Mouse (Mus musculus): Measurements from ENCODE around the gene Kif14.
A peak's percentile ranks its signal among the peaks of the same experiment; 100 is the strongest.
"Not testable (repeated sequence)": the region's sequence is repeated elsewhere in the genome, so short reads cannot be mapped to it uniquely, and the experiment has no call there.

The Kif14 gene

DNA sequence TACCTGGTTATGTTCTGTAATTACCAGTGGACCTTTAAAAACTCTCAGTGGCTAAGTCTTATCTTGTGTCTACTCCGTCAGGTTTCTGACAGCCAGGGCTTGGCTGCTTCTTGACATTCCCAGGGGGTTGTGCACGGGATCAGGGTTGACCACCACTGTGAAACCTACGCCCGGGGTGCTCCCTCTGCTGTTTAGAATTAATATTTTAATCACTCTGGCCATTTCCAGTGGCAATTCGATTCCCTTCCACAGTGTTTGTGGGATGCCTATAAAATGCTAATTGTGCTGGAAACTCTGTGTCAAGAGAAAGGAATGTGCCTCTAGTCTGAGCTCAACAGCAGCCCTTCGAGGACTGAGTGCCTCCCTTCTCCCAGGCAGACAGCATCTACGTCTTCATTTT, 89.7 kb downstream of the Kif14 start:
- peak; percentile 75 for DNase-seq (ENCODE audit: low read depth, low spot score)

DNA sequence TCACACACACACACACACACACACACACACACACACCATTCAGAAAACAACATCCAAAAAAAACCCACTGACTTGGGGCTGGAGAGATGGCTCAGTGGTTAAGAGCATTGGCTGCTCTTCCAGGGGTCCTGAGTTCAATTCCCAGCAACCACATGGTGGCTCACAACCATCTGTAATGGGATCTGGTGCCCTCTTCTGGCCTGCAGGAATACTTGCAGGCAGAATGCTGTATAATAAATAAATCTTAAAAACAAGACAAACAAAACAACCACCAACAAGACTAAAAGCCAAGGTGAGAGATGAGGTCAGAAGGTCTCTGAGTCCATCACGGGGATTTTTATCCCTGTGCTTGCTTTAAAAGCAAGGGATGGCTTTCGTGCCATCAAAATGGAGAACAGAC, 90.5 kb downstream of the Kif14 start:
- DNase-seq (ENCODE audit: low read depth, low spot score), result not testable (repeated sequence)

DNA sequence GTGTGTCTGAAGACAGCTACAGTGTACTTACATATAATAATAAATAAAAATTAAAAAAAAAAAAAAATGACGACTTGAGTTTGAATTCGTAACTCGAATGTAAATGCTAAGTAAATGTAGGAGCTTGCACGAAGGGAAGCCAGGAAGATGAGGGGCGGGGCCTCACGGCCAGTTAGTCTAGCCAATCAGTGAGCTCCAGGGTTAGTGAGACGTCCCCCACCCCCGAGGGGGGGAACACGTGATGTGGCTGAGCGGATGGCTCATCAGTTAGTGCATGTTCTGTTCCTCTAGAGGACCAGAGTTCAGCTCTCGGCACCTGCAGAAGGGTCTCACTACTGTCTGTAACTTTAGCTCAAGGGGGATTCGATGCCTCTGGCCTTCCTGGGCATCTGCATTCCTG, 91.3 kb downstream of the Kif14 start:
- no peak for DNase-seq (ENCODE audit: low read depth, low spot score)

- DNase-seq (ENCODE audit: low read depth, low spot score), result no peak
Measured at GRCm38 (mm10) chr1:136558762-136559161, 92.6 kb downstream of the Kif14 start.

GRCm38 (mm10) chr1:136559284-136559683, 93.1 kb downstream of the Kif14 start:
- DNase-seq (ENCODE audit: low read depth, low spot score), result no peak

- no peak for DNase-seq (ENCODE audit: low read depth, low spot score)
Measured at GRCm38 (mm10) chr1:136559774-136560173, 93.6 kb downstream of the Kif14 start.

DNA sequence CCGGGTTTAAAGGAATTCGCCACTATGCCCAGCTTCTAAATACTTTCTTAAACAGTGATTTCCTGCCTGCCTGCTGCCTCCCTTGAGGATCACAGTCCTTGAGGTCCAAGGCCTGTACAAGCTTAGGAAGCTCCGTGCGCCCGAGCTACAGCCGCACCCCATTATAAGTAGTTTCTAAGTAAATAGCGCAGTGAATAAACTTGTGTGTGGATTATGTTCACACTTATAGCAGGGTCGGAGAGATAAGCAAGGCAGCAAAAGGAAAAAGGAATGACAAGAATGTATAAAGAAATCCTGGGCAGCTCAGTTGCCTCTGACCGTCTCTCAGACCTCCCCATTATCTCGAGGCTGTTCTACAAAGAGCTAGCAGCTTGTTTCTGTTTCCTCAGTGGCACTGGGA, 95.7 kb downstream of the Kif14 start:
- no peak for DNase-seq (ENCODE audit: low read depth, low spot score)

GRCm38 (mm10) chr1:136563149-136563548, 97.0 kb downstream of the Kif14 start:
- no peak for DNase-seq (ENCODE audit: low read depth, low spot score)

- peak; percentile 36 for DNase-seq (ENCODE audit: low read depth, low spot score)
Measured at GRCm38 (mm10) chr1:136564963-136565362, 98.8 kb downstream of the Kif14 start.

DNA sequence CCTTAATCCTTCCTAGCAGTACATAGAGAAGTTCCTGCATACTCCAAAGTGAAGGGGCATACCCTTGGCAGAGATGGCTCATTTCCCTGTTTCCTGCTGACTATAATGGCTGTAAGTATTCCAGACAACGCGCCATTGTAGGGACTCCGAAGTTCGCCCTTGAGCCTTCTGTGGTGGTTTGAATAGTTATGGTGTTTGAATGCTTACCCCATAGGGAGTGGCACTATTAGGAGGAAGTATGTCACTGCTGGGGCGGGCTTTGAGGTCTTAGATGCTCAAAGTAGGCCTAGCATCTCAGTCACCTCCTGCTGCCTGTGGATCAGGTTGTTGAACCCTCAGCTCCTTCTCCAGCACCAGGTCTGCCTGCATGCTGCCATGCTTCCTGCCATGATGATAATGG, 100.2 kb downstream of the Kif14 start:
- no peak for DNase-seq (ENCODE audit: low read depth, low spot score)

DNA sequence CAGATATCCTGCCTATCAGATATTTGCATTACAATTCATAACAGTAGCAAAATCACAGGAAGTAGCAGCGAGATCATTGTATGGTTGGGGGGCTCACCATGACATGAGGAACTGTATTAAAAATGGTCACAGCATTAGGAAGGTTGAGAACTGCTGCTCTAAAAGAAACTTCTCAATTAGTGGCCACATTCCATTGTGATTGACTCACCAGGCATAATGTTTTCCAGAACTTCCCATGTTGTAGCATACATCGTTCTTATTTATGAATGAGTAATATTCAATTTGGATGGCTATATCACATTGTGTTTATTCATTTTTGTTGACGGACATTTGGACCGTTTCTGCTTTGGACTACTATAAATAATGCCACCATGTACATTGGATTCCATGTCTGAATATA, 101.5 kb downstream of the Kif14 start:
- DNase-seq (ENCODE audit: low read depth, low spot score), result peak; percentile 71

GRCm38 (mm10) chr1:136568738-136569194, 102.6 kb downstream of the Kif14 start:
- DNase-seq (ENCODE audit: low read depth, low spot score), result no peak

- peak; percentile 10 for DNase-seq (ENCODE audit: low read depth, low spot score)
Measured at GRCm38 (mm10) chr1:136569206-136569605, 103.1 kb downstream of the Kif14 start.

DNA sequence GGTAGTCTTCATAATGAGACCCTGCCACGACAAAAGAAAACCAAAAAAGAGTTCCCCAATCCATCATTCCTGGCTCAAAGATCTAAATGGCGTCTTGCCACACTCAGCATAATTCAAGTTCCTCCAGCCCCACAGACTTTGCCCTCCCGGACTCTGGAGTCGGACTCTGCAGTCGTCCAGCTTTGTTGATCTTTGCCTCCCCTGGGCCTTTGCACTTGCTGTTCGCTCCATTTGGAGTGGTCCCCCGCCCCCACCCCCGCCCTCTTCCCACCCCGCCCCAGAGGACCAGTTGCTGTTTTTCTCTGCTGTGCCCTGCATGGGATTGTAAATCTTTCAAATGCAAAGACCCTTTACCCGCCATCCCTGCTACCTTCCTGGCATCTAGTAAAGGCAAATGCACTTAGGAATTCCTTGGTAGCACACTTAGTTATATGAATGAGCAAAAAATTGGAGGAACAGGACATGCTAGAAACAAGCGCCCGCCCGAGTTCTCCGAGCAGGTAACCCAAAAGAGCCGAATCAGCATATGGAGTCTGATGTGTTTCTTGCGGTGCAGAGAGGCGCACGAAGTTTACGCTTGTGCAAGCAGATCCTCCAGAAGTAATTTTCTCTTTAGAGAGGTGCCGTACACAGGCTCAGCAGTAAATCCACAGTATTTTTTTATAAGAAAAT, 103.6 kb downstream of the Kif14 start:
- no peak for DNase-seq (ENCODE audit: low read depth, low spot score)

- DNase-seq (ENCODE audit: low read depth, low spot score), result no peak
Measured at GRCm38 (mm10) chr1:136570298-136570653, 104.1 kb downstream of the Kif14 start.

DNA sequence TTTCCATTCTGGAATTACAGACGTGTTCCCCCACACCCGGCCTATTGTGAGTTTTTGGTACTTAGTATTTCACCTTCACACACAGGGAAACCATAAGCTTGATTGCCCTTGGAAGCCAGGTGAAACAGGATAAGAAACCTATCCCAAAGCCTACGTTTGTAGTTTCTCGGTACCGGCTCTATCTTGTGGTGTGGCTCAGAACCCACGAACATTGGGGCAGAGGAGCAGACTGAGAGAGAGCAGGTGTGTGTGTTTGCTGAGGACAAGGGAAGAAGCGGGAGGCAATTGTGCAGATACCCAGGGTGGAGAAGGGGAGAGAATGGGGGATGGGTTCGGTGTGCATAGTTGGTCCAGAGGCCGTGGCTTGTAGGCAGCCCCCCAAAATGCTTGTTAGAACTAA, 104.8 kb downstream of the Kif14 start:
- no peak for DNase-seq (ENCODE audit: low read depth, low spot score)

GRCm38 (mm10) chr1:136571530-136571929, 105.4 kb downstream of the Kif14 start:
- no peak for DNase-seq (ENCODE audit: low read depth, low spot score)

- no peak for DNase-seq (ENCODE audit: low read depth, low spot score)
Measured at GRCm38 (mm10) chr1:136577890-136578663, 111.9 kb downstream of the Kif14 start.

DNA sequence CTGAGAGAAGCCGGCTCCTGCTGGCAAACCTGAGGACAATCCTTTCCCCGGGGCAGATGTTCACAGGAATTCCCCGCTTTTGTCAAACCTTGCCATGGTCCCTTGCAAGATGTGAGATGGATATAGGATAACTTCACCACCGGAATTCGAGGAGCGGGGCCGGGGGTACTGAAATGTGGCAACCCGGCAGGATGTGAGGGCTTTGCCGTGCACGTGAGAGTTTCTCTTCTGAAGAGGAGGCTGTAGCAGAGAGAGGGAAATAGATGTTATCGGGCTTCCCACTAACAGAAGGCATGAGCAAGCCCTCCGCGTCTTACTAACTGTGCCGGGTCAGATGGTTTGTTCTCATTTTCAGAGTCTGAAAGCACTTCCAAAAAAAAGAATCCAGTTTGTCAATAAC, 113.2 kb downstream of the Kif14 start:
- no peak for DNase-seq (ENCODE audit: low read depth, low spot score)

- DNase-seq (ENCODE audit: low read depth, low spot score), result no peak
Measured at GRCm38 (mm10) chr1:136580266-136580665, 114.1 kb downstream of the Kif14 start.
